Mouse (Mus musculus): ENCODE data around the gene Slc8a1.
A peak's percentile ranks its signal among the peaks of the same experiment; 100 is the strongest.

Slc8a1 gene

DNA sequence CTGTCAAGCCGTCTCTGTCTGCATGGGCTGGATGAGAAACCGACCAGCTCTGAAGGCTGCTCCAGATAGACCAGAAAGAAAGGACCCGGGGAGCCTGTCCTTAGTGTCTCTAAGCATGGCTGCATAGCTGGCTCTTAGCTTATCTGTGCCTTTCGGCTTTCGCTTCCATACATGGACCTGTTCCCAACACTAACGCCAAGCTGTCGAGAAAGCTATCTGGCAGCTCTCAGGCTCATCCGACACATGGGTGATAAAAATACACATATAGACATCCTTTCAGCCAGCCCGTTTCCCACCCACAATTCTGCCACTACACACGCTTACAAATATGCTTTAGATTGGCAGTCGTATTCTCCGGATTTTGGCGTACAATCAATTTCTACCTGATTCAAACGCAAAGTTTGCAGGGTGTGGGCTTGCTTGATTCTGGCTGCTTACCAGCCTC lies at the start of gene Slc8a1:
Slc8a1 (minus strand) TSS at position 67 of the 445 bp plus-strand sequence.
- DNase-seq (ENCODE audit: low spot score in 2 of 2): no peak

DNA sequence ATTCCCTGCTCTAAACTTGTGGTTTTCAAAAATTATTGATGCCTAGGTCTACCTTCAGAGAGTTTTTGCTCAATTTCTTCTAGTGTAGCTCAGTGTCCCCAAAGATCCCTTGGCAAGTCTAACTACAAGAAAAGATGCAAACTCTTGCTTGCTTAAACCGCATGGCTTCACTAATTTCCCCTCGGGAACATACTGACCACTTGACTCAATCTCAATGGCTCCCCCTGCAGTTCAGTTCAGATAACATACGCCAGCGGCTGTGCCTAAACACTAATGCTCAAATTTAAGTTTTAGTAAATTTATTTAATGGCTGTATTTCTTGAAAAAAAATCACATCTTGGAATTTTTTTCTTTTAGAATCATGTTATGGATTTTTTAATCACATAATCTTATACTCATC lies 49.2 kb upstream of the Slc8a1 start:
- DNase-seq (ENCODE audit: low spot score in 2 of 2): peak; percentile 4 to 7

DNA sequence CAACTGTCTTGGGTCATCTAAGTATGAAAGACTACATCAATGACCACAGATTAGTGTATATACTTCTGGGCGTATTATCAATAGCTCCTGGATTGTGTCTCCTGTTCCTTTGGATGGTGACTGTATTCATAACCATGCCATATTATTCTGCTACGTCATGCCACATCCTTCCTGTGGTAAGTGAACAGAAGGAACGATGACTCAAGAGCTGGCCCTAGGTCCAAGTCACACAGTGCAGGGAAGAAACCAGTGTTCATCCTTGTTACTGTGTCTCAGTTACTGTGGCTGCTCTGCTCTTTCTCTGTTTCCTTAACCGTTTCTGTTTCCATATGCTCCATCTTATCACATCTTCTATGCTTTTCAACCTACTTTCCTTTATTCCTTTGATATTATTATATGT lies 44.1 kb upstream of the Slc8a1 start:
- no peak for DNase-seq (ENCODE audit: low spot score in 2 of 2)

DNA sequence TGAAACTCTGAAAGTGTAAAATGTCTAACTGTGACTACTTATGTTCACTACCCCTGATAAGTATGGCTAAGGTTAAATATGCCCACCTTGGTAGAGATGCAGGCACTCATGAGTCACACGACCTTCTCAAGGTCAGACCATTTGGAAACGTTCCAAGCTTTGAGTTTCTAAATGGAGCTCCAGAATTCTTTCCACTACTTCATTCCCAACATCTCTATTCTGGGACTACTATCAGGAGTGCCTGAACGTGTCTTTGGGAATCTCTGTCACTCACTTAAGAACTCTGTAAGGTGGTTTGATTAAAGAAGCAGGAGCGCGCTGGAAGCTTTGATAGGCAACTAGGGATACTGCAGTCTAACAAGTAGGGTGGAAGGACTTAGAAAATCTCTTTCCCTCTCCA lies 43.3 kb upstream of the Slc8a1 start:
- no peak for DNase-seq (ENCODE audit: low spot score in 2 of 2)

DNA sequence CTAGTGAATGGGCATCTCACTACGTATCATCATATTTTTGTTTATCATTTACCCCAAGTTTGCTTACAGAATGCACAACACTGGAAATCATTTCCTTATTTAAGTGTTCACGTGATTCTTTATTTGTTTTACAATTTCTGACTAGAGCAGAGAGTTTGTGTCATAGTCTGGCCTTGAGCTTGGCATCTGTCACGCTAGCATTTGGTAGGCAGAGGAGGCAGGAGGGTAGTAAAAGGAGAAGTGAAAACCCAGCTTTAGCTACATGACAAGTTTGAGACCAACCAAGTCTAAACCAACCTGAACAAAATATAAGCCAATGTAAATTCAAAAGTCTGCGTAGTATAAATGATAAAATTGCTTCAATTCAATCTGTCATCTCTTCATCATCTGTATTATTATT lies 41.7 kb upstream of the Slc8a1 start:
- no peak for DNase-seq (ENCODE audit: low spot score in 2 of 2)

DNA sequence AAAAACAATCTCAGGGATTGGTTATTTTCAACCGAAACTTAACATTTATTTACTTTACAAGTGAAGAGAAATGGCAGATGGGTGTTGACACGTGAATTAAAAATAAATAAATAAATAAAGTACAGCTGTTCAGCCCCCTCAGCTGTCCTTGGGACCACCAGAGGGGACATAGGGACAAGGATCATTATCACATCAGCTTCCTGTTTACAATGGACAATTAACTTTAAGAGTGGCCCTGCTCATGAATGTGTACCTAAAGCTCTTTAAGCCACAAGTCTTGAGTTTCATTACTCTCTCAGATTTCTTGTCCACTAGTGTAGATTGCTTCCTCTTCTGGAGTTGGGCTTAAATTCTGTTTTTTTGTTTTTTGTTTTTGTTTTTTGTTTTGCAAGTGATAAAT lies 12.5 kb upstream of the Slc8a1 start:
- DNase-seq (ENCODE audit: low spot score in 2 of 2): no peak

DNA sequence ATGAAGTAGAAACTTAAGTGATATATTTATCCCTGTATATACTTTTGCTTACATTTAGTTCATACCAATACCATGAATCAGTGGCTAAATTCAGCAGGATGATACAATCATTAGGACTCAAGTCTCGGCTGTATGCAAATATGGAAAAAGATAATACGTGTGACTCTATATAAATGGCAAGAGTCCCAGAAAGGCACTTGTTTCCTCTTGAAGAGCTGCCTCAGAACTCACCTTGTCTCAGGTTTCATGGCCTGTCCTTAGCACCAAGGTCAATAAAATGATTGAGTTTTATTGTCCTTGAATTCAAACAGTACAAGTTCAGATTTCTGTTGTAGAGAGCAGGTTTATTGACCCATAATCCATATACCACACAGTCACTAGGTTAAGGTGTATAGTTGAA lies 4.9 kb upstream of the Slc8a1 start:
- no peak for DNase-seq (ENCODE audit: low spot score in 2 of 2)

DNA sequence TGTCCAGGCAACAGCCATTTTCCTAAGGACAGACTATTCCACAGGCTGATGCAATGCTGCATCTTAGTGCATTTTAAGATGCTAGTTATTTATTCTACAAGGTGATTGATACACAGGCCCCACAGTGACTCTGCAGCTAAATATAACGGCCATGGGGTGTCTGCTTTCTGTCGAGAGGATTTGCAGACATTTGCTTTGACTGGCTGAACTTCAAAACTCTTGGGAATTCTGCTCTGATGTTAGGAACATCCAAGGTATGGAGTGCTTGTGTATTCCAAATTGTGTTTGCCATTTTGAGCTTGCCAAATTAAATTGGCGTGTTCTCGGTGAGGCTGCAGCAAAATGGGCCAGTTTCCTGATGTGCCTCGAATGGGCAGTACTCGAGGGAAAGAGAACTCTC lies 2.4 kb upstream of the Slc8a1 start:
- no peak for DNase-seq (ENCODE audit: low spot score in 2 of 2)

DNA sequence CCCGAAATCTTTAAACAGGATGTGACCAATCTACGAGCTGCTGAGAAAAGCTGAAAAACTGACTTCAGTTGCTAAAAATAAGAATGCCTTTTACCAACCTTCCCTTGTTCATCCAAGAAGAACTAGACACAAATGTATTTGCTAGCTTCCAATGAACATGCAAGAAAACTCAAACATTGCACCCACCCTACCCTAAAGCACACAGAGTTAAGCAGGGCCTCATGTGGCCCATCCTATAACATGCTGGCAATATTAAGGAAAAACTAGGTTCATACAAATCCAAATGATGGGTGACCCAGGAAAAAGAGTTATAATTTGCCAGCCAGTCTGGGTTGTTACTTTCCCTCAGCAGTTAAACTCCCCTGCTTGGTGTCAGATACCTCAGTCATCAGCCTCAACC lies 398 bp downstream of the Slc8a1 start:
- DNase-seq (ENCODE audit: low spot score in 2 of 2): no peak

DNA sequence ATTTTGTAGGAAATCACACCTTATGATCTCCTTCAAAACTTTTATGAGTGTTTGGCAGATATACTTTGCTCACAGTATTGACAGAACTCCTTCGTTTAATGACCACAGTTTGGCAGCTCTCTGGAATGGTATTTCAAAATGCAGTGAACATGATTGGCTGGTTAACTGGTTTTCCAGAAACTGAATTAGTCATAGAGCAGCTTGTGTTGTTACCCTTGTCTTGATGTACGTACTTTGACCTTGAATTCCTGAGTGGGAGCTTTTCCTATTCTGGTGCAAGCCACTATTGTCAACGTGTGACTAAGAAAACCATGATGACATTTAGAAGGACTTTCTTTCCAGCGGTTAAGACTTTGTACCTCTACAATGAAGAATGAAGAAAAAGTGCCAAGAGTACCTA lies 868 bp downstream of the Slc8a1 start:
- DNase-seq (ENCODE audit: low spot score in 2 of 2): no peak

DNA sequence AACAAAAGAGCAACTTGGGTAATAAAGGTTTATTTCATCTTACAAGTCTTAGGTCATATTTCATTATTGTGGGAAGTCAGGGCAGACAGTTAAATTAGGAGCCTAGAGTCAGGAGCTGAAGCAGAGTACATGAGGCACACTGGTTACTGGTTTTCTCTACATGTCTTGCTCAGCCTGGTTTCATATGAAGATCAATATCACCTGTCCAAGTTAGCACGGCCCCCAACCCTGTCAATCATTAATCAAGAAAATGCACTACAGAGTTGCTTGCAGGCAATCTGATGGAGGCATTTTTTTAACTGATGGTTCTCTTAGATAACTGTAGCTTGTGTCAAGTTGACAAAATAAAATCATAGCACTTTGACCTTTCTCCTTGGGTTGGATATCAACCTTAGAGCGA lies 2.6 kb downstream of the Slc8a1 start:
- DNase-seq (ENCODE audit: low spot score in 2 of 2): no peak

DNA sequence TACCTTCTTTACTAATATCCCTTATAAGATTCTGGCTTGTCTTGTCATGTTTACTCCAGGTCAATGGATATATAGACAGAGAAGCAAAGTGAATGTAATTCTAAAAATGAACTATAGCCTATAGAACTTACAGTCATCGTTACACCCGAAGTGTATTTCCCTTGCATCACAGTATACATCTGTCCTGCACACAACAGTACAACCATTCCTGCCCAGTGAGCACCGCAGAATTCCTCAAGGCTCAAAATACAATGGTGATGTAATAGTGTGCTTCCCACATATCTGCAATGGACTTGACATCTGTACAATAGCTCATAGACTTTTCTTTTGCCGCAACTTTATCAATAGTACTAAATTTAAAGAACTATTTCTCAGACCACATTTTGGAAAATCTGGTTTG lies 8.3 kb downstream of the Slc8a1 start:
- DNase-seq (ENCODE audit: low spot score in 2 of 2): no peak

DNA sequence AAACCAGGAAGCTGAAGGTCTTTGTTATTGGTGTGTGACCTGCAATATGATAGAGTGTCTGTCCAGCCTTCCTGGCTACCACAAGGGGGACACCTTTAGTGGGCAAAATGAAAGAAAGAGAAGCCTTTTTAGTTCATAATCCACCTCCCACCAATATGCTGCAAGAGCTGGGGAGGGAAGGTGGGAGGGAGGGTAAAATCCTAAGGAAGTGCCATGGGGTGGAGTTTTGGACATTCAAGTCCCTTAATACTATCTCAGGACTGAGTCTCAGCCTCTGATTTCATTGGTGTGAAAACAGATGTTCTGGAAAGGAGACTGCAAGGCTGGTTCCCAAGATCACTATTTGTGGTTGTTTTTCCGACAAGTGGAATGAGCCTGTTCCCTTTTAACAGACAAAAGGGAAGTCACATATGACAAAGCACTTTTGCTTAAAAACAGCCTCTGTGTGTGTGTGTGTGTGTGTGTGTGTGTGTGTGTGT lies 25.9 kb downstream of the Slc8a1 start:
- DNase-seq (ENCODE audit: low spot score in 2 of 2): no peak

DNA sequence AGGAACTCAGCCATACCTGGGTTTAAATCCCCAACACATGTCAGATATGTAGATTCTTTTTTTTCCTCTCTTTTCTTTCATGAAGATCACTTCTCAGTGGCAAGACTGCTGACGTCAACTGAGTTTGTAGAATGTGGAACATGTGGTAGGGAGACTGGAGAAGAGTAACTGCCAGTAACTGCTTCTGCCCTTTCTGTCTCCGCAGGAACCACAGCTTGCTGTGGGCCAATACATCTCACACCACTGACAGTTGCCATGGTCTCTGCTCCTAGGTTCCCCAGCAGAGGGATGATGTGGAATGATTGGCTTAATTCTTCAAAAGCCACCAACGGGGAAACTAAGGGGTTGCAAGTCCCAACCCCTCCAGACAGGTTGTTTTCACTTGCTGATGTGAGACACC lies 33.4 kb downstream of the Slc8a1 start:
- no peak for DNase-seq (ENCODE audit: low spot score in 2 of 2)

DNA sequence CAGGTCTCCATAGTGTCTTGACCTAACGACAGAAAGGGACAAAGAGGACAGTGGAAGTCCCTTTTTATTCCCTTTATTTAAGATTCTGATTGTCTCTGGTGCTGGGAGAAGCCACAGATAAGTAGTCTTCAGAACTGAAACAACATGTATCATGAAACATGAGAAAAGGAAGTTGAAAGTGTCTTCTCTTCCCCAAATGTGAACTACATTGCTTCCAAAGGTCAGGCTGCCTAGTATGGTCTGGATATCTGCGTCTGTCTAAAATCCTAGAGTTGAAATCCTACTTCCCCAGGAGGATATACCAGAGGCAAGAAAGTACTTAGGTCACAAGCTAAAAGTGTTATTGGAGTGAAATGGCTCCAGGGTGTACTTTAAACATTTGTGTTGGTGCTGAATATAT lies 34.9 kb downstream of the Slc8a1 start:
- DNase-seq (ENCODE audit: low spot score in 2 of 2): no peak

DNA sequence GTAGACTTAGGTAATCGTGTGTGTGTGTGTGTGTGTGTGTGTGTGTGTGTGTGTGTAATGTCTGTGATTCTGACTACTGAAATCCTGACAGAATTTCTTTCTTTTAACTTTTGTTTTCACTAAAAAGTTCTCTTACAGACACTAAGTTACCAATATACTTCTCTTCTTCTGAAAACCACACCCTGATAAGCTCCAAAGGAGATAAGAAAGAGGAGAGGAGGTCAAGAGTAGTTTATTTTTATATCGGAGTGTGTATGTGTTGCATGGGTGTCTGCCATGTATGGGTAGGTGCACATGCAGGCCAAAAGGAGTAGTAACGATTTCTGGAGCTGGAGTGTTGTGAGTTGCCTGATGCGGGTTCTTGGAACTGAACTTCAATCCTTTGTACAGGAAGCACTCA lies 36.5 kb downstream of the Slc8a1 start:
- DNase-seq (ENCODE audit: low spot score in 2 of 2): no peak

DNA sequence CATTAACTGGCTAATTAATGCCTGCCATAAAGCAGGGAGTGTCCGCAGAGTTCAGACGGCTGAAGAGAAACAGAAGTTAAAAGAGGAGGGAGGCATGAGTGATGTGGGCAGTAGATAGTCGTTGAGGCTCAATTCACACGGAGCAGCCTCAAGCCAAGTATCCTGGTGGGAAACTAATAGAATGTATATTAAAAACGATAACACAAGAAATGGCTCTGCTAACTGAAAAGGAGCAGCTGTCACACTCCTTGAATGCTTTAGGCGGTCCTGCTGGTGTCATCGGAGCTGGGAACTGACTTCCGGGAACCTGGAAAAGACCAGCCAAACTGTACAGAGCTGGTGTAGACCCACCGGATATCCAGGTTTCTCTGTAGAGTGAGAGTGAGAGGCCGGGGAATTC lies 39.4 kb downstream of the Slc8a1 start:
- no peak for DNase-seq (ENCODE audit: low spot score in 2 of 2)

DNA sequence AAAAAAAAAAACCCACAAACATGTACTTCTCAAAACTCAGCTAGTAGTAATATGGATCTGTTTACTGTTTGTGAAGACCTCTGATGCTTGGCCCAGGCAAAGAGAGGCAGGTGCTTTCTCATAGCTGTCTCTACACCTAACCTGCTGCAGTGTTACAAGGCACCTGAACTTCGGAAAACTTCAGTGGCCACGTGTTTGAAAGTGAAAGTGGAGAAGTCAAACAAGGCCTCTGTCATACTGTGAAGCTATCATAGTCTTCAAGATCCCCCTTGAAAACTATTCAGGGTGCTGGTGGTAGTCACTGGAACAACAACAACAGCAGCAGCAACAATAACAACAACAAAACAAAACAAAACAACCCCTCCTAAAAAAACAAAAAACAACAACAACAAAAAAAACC lies 40.5 kb downstream of the Slc8a1 start:
- DNase-seq (ENCODE audit: low spot score in 2 of 2): no peak

DNA sequence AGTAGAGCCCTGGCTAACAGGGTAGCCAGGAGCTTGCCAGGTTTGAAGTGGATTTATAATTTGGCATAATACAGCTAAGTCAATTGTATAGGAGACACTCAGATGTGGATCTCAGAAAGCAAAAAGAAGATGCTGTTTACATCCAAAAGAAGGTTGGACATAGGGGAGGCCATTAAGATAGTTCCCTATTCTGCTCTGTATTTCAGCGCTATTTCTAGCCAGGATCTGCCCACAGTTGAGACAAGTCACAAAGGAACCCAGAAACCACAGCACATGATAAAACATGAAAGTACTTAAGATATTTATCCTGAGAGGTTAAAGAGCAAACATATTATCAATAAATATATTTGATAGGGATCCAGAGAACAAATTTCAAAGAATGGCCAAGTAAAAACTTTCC lies 43.2 kb downstream of the Slc8a1 start:
- DNase-seq (ENCODE audit: low spot score in 2 of 2): no peak

DNA sequence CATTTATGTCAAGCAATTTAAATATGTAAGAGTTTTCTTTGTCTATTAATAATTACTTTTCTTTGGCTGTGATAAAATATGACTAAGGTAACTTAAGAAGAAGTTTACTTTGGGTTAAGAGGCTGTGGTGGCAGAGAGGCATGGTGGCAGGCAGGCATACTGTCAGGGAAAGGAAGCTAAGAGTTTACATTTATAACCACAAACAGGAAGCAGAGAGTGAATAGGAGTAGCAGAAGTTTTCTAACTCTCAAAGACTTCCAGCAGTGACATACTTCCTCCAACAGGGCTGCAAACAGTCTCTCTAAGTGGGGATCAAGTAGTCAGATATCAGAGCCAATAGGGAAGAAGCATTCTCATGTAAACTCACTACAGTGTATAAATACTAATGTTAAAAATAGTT lies 58.6 kb downstream of the Slc8a1 start:
- DNase-seq (ENCODE audit: low spot score in 2 of 2): no peak

DNA sequence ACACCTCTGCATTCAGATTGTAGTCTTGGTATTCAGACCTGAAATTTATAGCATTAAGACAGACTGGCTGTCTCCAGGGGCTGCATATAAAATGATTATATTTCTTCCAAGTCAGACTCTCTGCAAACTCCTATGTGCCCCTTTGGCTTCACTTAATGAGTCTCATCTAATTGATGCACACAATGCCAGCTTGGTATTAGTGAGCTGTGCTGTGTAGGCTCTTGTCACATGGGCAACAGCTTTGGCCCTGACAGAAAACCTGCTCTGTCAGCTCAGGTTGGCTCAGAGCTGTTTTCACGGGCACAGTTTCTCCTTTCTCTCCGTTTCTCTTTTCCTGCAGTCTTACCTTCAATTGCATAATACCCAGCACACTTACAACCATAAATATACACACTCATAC lies 60.7 kb downstream of the Slc8a1 start:
- DNase-seq (ENCODE audit: low spot score in 2 of 2): no peak

DNA sequence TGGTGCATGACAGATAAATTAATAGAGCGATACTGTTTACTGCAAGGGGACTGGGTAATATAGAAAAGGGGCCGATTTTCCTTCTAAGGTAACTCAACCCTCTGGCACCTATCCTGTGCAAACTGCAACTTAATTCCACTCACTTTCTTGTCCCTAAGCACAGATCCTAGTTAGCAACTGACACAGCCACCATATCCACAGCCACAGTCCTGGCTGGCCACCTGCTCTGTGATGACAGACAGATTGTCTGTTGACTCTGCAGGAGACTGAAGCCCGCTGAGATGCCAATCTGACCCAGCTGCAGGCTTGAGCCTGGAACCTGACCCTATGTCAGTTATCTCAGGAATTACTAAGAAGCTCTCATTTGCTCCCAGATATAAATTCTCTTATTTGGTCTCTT lies 62.0 kb downstream of the Slc8a1 start:
- no peak for DNase-seq (ENCODE audit: low spot score in 2 of 2)

DNA sequence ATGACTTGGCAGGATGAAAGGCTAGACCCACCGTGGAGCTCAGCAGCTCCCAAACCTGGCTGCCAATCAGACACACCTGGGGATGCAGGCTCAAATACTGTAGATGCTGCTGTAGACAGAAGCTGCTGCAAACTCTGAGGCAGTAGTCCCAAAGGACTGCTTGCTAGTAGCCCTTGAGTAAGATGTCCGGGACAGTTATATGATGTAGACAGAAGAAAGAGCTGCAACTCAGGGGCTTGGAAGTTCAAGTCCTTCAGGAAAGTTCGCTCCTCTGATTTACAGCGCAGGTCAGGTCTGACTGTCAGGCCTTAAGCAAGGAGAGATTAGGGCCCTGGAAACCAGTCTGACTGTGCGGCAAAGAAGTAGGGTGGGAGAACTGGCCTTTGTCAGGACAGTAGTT lies 66.9 kb downstream of the Slc8a1 start:
- no peak for DNase-seq (ENCODE audit: low spot score in 2 of 2)

DNA sequence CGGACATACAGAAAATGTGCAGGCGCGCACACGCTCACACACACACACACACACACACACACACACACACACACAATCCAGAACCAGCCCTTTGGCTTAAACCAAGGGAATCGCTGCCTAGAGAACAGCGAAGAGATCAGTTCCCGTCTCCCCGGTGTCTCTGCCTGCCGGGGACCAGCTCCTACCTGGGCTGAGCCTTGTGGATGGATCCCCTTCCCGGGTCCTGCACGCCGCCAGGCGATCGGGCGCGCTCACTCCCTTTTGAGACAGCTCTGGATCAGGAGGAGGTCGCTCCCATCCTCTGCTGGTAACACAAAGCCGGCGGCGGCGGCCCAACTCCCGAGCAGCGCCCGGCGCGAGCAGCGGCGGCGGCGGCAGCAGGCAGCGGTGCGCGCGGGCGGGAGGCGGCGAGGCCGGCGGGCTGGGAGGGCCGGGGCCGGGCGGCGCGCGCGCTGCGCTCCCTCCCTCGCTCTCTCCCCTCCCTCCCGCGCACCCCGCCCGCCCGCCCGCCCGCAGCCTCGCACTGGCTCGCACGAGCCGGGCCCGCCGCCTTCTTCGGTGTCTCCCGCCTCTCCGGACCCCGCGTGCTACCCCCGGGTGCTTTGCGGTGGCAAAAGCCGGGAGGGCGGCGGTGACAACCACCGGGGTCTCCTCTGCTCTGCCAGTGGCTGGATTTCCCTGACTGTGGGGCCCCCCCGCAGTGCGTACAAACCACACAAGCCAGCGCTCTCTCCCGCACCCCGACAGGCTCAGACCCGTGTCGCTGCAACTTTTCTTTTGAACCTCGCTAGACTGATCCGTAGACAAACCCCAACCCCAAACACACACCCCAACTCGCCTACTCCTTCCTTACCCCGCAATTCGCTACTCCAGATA lies 68.1 kb downstream of the Slc8a1 start:
- peak; percentile 35 to 67 for DNase-seq (ENCODE audit: low spot score in 2 of 2)

All from urinary bladder, adult 18-20 months (tissue).